Mouse (Mus musculus) lung, adult 2 months (tissue): Measurements from ENCODE around the gene Mrap. TPM values are rescaled to one million over a fixed set of nuclear protein-coding genes. Genes with fewer than 3 reads are reported as not detected.

Experiments used
- DNase-seq: peaks from one replicate; pipeline ENCODE4 v3.0.0; 2022
- H3K4me1 ChIP-seq: fragments of 200-500 bp; 2 replicates; pipeline ENCODE4 v1.6.1; 2011; ENCODE audit warnings: low read length; ENCODE audit not compliant: control insufficient read depth, insufficient read depth
- H3K4me3 ChIP-seq: fragments of 200-500 bp; replicated peaks from 2 replicates; pipeline ENCODE3; 2011; ENCODE audit warnings: low read depth, mild to moderate bottlenecking, control low read depth, low read length; ENCODE audit errors: extremely low read depth
- CTCF ChIP-seq: fragments of 200-500 bp; IDR thresholded peaks from 2 replicates; pipeline ENCODE4 v1.5.1; 2011; ENCODE audit warnings: mild to moderate bottlenecking, low read length, control low read depth; ENCODE audit not compliant: insufficient read depth
- POLR2A ChIP-seq: fragments of 200-500 bp; IDR thresholded peaks from 2 replicates; pipeline ENCODE4 v1.6.1; 2011; ENCODE audit warnings: low read depth, mild to moderate bottlenecking, control low read depth, low read length, borderline replicate concordance; ENCODE audit errors: extremely low read depth
- WGBS: fragments of 180-500 bp; shearing (Covaris S2); methylation state at CpG from one replicate; pipeline ENCODE4 v1.1.7; 2018; 5-methylcytosine and 5-hydroxymethylcytosine counted together
- polyA plus RNA-seq: library from polyadenylated mRNA; depleted of rRNA; stranded (reverse); fragments of >200 nt; gene quantifications from 2 replicates; pipeline ENCODE4 v1.2.3, GENCODE M21; 2012; rRNA removed

Mrap gene
- polyA plus RNA-seq, result 21.4 and 26.7 TPM in 2 replicates

DNA sequence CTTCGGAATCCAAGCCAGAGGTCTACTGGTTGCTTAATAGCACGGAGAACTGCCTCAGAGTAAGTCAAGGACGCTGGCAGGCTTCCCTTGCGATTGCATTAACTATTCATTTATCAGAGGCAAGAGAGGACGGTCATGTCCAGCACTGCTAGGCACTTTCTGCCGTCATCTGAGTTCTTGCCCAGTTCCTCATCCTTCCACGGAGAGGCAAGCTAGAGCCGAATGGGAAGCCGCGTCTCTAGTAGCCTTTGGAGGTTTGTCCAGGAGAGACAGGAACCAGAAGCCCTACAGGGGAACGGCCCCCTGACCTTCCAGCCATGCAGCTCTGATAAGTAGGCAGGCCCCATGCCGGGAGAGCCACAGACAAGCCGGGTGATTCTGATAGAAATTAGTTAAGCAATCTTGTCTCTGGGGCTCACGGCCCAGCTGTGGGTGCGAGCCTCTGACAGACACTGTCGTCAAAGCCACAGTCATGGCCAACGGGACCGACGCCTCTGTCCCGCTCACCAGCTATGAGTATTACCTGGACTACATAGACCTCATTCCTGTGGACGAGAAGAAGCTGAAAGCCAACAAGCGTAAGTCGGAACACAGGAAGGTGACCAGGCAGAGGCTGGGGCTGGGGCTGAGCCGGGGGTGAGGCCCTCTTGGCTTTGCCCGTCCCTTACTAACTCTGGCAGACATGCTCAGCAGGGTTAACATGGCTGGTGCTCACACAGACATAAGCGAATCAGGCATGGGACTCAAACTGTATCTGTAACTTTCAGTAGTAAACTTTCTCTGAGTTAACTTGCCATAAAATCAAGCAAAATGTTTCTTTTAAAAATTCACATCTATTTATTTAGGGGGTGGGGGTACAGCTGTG lies at the start of gene Mrap:
Gene Mrap (plus strand): TSS at position 116 of the 865 bp plus-strand sequence.
- Histone ChIP-seq H3K4me1 (no peaks in the 10 kb centered on the region), H3K4me3 (no peak within 1 kb of the TSS)
- 67% methylated on average over 26 of the region's 26 CpGs for WGBS
- TF ChIP-seq CTCF (no peak), POLR2A (no peak)
- no peak for DNase-seq

DNA sequence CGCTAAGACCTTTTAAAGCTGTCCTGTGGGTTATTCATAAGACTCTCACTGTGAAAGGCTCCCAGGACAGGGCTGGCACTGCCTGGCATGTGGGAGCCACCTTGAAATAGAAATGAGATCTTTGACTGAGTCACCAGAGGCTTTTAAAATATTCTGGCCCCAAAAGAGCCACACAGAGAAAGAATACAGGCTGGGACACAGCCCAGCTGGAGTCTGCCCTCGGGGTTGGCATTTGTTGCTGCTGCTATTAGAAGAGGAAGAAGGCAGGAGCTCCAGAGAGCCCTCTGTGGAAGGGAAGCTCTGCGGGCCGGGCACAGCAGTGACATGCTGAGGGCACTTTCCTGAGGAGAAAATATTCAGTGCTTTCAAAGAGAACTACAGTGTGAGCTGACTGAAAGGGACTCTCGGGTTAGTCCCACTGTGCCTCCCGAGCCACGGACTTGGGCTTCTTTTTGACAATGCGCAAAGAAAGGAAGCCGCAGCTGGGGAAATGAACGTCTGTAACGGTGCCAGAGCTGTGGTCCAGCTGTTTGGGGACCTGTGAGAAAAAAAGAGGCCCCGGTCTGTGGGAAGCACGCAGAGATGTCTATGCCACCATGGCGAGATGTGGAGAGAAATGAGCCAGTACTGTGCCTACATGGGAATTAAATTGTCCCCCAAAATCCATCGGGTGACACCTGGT lies 45.2 kb upstream of the Mrap start:
- no peak for TF ChIP-seq CTCF
- no peak for TF ChIP-seq POLR2A
- no peak overlapping the region for H3K4me3 ChIP-seq
- no peak for DNase-seq
- 56% methylated on average over 15 of the region's 15 CpGs for WGBS
- H3K4me1 ChIP-seq, result peaks cover 3% of the 10 kb centered on the region; the same call in 1 of the 2 replicates

DNA sequence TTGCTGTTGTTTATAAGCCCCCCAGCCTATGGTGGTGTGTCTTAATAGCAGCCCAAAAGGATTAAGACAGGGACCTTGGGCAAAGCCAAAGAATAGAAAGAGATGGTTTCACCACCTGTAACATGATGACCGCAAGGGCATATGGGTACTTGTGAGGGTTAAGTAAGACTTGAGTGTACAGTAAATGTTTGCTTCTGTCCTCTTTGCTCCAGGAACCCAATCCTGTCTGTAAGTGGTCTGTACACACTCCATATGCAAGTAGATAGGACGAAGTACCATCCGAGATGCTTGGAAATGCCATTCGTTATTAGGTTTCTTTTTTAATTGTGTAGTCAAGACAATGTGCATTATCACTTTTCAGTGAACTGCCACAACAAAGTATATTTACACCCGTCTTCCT lies 44.4 kb upstream of the Mrap start:
- TF ChIP-seq CTCF, result no peak
- TF ChIP-seq POLR2A, result no peak
- H3K4me1 ChIP-seq, result peaks cover 2% of the 10 kb centered on the region; the same call in 1 of the 2 replicates
- no peak overlapping the region for H3K4me3 ChIP-seq
- no peak for DNase-seq
- WGBS, result 73% methylated on average over 5 of the region's 5 CpGs

DNA sequence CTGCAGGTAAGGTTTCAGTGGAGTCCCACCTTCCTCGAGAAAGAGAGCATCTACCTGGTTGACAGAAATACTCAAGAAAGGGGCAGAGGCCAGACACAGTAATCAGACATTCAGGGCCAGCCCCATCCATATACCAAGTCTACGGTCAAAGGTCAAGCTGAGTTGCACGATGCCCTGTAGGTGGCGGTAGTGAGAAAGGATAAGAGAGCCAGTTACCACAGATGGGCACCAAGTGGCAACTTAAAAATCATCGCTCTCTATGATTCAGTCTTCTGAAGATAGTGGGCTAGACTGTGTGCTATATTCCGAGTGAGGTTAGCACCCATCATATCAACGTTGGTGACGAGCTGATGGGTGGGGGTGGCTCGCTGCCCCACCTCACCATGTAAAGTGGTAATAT lies 43.3 kb upstream of the Mrap start:
- peaks cover 2% of the 10 kb centered on the region; the same call in 1 of the 2 replicates for H3K4me1 ChIP-seq
- 62% methylated on average over 9 of the region's 9 CpGs for WGBS
- no peak overlapping the region for H3K4me3 ChIP-seq
- no peak for TF ChIP-seq POLR2A
- peak; percentile 49 for TF ChIP-seq CTCF
- DNase-seq, result no peak

DNA sequence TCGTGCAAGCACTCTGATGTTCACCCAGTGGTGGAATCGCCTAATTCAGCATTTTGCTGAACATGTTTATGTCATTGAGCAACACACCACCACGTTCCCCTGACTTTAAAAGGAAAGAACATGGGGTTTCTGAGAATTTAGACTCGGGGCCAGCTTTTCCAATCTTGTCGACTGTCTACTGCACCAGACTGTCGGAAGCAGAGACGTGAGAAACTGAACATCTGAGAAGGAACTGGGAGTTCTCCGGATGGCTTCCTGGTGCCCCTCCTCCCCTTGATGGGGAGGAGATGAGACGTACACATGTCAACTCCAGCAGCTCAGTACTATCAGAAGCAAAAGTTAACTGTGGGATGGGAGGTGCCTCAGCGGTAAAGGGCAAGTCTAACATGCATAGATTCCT lies 42.9 kb upstream of the Mrap start:
- 51% methylated on average over 10 of the region's 10 CpGs for WGBS
- Histone ChIP-seq H3K4me3 (no peak overlapping the region), H3K4me1 (peaks cover 2% of the 10 kb centered on the region; the same call in 1 of the 2 replicates)
- TF ChIP-seq CTCF (no peak), POLR2A (no peak)
- no peak for DNase-seq

DNA sequence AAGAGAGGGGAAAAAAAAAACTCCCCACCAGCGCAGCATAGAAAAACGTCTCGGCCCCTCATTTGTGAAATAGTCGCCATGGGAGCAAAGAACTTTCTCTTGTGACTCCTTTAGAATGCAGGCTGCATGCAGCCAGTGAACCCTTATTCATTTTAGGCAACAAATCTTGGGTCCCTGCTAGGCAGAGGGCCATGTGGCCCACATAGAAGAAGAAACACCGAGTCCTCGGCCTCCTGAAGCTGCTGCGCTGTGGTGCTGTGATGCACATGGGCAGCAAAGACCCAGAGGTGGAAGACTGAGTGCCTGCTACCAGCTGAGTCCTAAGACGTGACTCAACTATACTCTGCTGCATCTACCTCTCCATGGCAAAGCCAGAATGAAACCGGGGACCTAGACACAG lies 41.7 kb upstream of the Mrap start:
- no peak overlapping the region for H3K4me3 ChIP-seq
- peaks cover 2% of the 10 kb centered on the region; the same call in 1 of the 2 replicates for H3K4me1 ChIP-seq
- TF ChIP-seq CTCF (no peak), POLR2A (no peak)
- no peak for DNase-seq
- WGBS, result 85% methylated on average over 9 of the region's 9 CpGs

DNA sequence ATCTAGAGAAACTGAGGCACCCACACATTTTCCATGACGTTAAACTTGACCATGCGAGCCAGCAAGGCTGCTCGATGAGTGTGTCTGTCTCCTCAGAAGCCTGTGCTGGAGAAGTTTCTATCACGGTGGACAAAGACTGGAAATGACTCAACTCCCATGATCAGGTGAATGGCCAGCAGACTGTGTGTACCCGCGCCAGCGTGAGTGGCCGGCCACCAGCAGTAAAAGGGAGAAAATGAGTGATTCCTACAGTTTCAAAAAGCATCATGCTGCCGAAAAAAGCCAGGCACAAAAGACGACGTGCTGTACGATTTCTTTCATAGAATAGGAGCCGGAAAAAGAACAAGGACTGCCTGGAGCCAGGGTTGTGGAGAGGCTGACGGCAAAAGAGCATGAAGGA lies 38.6 kb upstream of the Mrap start:
- TF ChIP-seq CTCF, result no peak
- TF ChIP-seq POLR2A, result no peak
- no peak for DNase-seq
- WGBS, result 84% methylated on average over 14 of the region's 14 CpGs
- H3K4me3 ChIP-seq, result no peak overlapping the region
- H3K4me1 ChIP-seq, result no peaks in the 10 kb centered on the region; the same call in 1 of the 2 replicates

DNA sequence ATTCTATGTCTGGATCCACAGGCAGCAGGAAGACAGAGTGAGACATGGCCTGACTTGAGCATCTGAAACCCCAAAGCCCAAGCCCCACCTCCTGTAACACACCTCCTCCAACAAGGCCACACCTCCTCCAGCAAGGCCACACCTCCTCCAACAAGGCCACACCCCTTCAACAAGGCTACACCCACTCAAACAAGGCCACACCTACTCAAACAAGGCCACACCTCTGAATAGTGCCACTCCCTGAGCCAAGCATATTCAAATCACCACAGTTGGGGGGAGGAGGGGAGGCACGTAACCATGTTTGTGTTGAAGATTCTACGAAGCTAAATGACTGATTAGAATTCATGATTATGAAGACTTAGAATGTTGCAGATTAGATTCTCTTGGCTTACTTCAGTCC lies 36.5 kb upstream of the Mrap start:
- no peaks in the 10 kb centered on the region for H3K4me1 ChIP-seq
- WGBS, result 93% methylated on average over 2 of the region's 2 CpGs
- no peak for DNase-seq
- TF ChIP-seq POLR2A, result no peak
- no peak for TF ChIP-seq CTCF
- no peak overlapping the region for H3K4me3 ChIP-seq

DNA sequence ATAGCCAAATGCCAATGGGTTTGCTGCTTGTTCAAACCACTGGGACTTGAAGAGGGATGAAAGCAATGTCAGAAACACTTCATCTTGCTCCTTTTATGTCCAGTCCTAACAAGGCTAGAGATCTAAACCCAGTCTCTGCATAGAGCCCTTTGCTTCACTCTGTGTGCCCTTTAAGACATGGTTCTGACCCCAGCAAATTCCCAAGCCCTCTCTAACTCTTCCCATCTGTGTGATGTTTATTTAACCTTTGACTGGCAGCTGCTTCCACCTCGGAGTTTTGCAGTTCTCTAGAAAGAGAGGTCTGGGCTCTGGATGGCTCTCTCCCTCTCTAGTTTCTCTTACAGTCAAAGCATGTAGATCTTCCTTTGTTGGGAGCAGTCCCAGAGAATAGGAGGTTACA lies 34.4 kb upstream of the Mrap start:
- TF ChIP-seq POLR2A, result no peak
- no peak for TF ChIP-seq CTCF

More for the DNA sequence above, 34.4 kb upstream of the Mrap start:
- H3K4me1 ChIP-seq, result no peaks in the 10 kb centered on the region
- WGBS, result 4% methylated on average over 1 of the region's 1 CpGs
- DNase-seq, result no peak
- H3K4me3 ChIP-seq, result no peak overlapping the region
